Mouse (Mus musculus) G1E (cell line): ENCODE measurements around the gene Hspd1.

Experiments
- CTCF ChIP-seq: IDR thresholded peaks from 2 replicates; pipeline ENCODE4 v1.5.1; 2012; ENCODE audit warnings: low read depth, low read length, inconsistent platforms, mixed read lengths
- GATA1 ChIP-seq: IDR thresholded peaks from 2 replicates; pipeline ENCODE4 v1.6.1; 2012; ENCODE audit warnings: borderline replicate concordance, low read length, inconsistent platforms, mixed read lengths
- POLR2AphosphoS5 ChIP-seq: IDR thresholded peaks from 2 replicates; pipeline ENCODE4 v1.6.1; 2012; ENCODE audit warnings: low read depth, low read length, inconsistent platforms; ENCODE audit not compliant: insufficient replicate concordance
- TAL1 ChIP-seq: conservative IDR thresholded peaks from 2 replicates; pipeline ENCODE4 v1.6.1; 2012; ENCODE audit warnings: low read depth, low read length, inconsistent platforms, mixed read lengths

GRCm38 (mm10) chr1:55129716-55130115 lies 41.7 kb upstream of the Hspd1 start:
- TF ChIP-seq GATA1 (no peak), CTCF (no peak), TAL1 (no peak), POLR2AphosphoS5 (no peak)
